Mouse (Mus musculus) G1E (cell line): ENCODE measurements around the gene Vasn. TPM values are rescaled to one million over a fixed set of nuclear protein-coding genes. Genes with fewer than 3 reads are reported as not detected.

ENCODE experiments used
- ATAC-seq: 2 replicates; pipeline ENCODE4 v1.8.0; 2016; ENCODE audit warnings: mild to moderate bottlenecking; ENCODE audit not compliant: insufficient number of reproducible peaks, poor library complexity, low FRiP score, severe bottlenecking; ENCODE audit errors: extremely low read depth
- DNase-seq: peaks from one replicate; pipeline ENCODE4 v3.0.0; 2012; ENCODE audit warnings: low spot score
- H3K27me3 ChIP-seq: 2 replicates; pipeline ENCODE4 v1.6.1; 2012; ENCODE audit warnings: mild to moderate bottlenecking, low read length, inconsistent platforms; ENCODE audit not compliant: insufficient read depth
- H3K36me3 ChIP-seq: replicated peaks from 2 replicates; pipeline ENCODE3; 2012; ENCODE audit warnings: mild to moderate bottlenecking, inconsistent platforms
- H3K4me1 ChIP-seq: 2 replicates; pipeline ENCODE4 v1.6.1; 2012; ENCODE audit warnings: low read depth, low read length, inconsistent platforms, mixed read lengths; ENCODE audit not compliant: insufficient read depth
- H3K4me3 ChIP-seq: 2 replicates; pipeline ENCODE4 v1.5.1; 2012; ENCODE audit warnings: low read depth, mild to moderate bottlenecking, inconsistent platforms, low read length, moderate library complexity, mixed read lengths
- H3K9me3 ChIP-seq: replicated peaks from 2 replicates; pipeline ENCODE4 v1.6.1; 2012; ENCODE audit warnings: inconsistent platforms
- CTCF ChIP-seq: IDR thresholded peaks from 2 replicates; pipeline ENCODE4 v1.5.1; 2012; ENCODE audit warnings: low read depth, low read length, inconsistent platforms, mixed read lengths
- GATA1 ChIP-seq: IDR thresholded peaks from 2 replicates; pipeline ENCODE4 v1.6.1; 2012; ENCODE audit warnings: borderline replicate concordance, low read length, inconsistent platforms, mixed read lengths
- GATA2 ChIP-seq: IDR thresholded peaks from 2 replicates; pipeline ENCODE4 v1.6.1; 2012; ENCODE audit warnings: low read depth, low read length, inconsistent platforms, borderline replicate concordance
- POLR2AphosphoS5 ChIP-seq: IDR thresholded peaks from 2 replicates; pipeline ENCODE4 v1.6.1; 2012; ENCODE audit warnings: low read depth, low read length, inconsistent platforms; ENCODE audit not compliant: insufficient replicate concordance
- TAL1 ChIP-seq: conservative IDR thresholded peaks from 2 replicates; pipeline ENCODE4 v1.6.1; 2012; ENCODE audit warnings: low read depth, low read length, inconsistent platforms, mixed read lengths
- polyA plus RNA-seq: library from polyadenylated mRNA; stranded (reverse); fragments of >175 nt; gene quantifications from 2 replicates; pipeline ENCODE4 v1.2.3, GENCODE M21; 2012
- total RNA-seq, 2 experiments: library from RNA; stranded (forward) in 1 of 2; stranded (reverse) in 1 of 2; fragments of 200-1000 nt in 1 of 2; fragments of >200 nt in 1 of 2; fragmentation: Nextera tagmentation in 1 of 2; gene quantifications; 2 replicates each; pipeline ENCODE4 v1.2.3; 2014 to 2017

Vasn gene
- total RNA-seq (2014; fragmentation: Nextera tagmentation) (0.30 TPM in 1 of 2 replicates, not detected in the other), total RNA-seq (2017) (0.05 and 0.12 TPM in 2 replicates), polyA plus RNA-seq (0.03 and 0.04 TPM in 2 replicates)

DNA sequence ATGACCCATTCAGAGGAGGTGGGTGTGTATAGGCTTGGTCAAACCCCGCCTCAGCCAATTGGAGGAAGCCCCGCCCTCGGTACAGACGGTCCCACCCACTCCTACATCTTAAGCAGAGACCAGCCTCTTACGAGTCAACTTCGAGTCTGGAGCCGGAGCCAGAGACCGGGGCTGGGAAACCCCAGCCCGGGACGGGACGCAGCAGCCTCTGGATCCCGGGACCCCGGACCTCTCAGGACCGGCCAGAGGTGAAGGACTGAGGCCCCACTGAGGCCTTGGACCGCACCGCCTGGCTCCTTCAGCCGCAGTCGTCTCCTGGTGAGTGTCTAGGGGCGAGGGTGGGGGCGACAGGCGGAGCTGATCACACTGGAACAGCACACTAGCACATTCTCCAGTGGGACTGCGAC, at the start of gene Vasn, which contains the start of gene Dnaja3:
TSS of gene Vasn (plus strand) at position 111 of the 407 bp plus-strand sequence.
TSS of gene Dnaja3 (plus strand) at position 159 of the 407 bp plus-strand sequence.
- DNase-seq (peak; percentile 61), ATAC-seq (peak; percentile 81)
- H3K4me1 ChIP-seq = peaks cover 41% of the 10 kb centered on the region
- TF ChIP-seq TAL1 (no peak), POLR2AphosphoS5 (no peak), GATA1 (no peak), GATA2 (no peak), CTCF (no peak)
- H3K9me3 ChIP-seq = no peaks in the 10 kb centered on the region
- H3K36me3 ChIP-seq = peaks cover 97% of the 10 kb centered on the region
- no peaks in the 10 kb centered on the region for H3K27me3 ChIP-seq
- peak within 1 kb of the TSS; percentile 67; the same call in 1 of the 2 replicates for H3K4me3 ChIP-seq

GRCm38 (mm10) chr16:4590236-4590635, 49.5 kb upstream of the Vasn start:
- ATAC-seq = no peak
- peaks cover 32% of the 10 kb centered on the region for H3K27me3 ChIP-seq
- no peak for TF ChIP-seq TAL1
- no peak for TF ChIP-seq CTCF
- TF ChIP-seq GATA1 = no peak
- TF ChIP-seq GATA2 = no peak
- TF ChIP-seq POLR2AphosphoS5 = no peak
- DNase-seq = no peak
- no peaks in the 10 kb centered on the region for H3K9me3 ChIP-seq
- no peak overlapping the region for H3K4me3 ChIP-seq
- peaks cover 34% of the 10 kb centered on the region for H3K4me1 ChIP-seq
- H3K36me3 ChIP-seq = no peaks in the 10 kb centered on the region

DNA sequence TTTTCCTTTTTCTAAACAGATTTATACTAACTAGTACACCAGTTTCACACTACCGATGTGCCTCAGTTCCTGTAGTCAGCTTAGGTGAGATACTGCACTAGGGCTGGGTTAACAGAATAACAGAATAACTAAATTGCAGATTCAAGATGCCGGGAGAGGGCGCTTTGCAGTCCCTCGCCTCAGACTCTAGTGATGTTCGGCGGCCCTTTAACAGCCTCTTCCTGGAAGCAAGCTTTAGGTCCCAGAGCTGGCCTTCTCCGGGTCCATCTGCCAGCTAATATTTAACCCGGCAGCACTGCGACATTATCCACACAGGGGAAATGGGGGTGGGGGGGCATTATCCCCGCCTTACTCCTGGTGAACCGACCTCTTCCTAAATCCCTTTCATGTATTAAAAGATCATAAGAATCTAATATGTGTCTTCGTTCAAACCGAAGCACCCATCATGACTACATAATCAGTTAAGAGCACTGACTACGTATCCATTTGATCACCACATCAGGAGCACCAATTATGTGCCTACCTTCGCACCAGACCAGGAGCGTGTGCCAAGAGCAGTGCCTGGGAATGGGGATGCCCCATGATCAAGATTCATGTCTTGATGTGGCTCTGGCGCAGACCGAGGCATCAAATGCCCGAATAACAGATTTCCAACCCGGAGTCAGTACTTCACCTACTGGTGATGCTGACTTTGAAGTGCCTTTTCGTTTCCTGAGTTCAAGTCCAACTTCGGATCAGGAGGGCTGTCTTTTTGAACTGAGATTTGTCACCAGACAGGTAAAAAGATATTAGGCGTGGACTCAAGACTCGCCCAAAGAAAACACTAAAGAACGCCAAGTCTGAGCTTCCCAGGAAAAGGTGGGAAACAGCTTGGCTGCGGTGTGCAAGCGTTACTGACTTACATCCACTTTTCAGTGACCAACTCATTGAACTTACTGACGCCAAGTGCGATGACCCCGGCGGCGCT, 46.5 kb upstream of the Vasn start:
- H3K9me3 ChIP-seq = no peaks in the 10 kb centered on the region
- ATAC-seq (no peak), DNase-seq (no peak)
- H3K4me1 ChIP-seq = peaks cover 20% of the 10 kb centered on the region
- no peak for TF ChIP-seq TAL1
- no peak for TF ChIP-seq GATA1
- TF ChIP-seq GATA2 = no peak
- TF ChIP-seq POLR2AphosphoS5 = no peak
- TF ChIP-seq CTCF = no peak
- H3K4me3 ChIP-seq = no peak overlapping the region
- H3K36me3 ChIP-seq = no peaks in the 10 kb centered on the region
- peaks cover 61% of the 10 kb centered on the region for H3K27me3 ChIP-seq

DNA sequence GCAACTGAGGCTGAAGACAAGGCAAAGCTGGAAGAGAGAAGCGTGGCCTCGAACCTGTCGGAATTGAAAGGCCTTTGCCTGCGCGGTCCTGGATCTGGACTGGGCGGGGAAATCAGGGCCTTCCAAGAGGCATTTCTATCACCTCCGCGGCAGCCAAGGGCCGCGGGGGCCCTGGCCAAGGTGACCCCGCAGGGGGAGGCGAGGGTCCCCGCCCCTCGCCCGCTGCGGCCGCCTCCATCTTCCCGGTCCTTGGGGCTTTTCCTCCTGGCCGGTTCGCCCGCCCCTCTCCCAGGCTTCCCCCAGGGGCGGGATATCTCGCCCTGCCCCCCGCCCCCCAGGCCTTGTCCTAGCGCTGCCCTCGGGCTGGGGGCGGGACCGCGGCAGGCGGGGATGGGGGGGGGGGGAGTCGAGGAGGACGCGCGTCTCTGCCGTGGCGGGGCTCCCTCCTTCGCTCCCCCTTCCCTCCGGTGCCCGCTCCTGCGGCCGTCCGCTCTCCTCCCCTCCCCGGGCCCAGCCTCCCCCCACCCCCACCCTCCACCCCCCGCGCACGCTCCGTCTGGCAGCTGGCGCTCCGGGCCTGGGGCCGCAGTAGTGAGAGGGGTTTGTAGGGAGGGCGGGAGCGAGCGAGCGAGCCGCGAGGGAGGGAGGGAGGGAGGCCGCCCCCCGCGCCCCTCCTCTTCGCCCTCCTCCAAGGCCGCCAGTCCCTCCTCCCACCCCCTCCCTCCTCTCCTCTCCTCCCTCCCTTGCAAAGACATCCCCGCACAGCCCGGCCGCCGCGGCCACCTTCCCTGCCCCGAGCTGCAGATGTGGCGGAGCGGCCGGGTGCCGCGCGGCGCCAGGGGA, 45.5 kb upstream of the Vasn start, which contains the start of gene Glis2:
TSS of gene Glis2 (plus strand) at position 743 of the 843 bp plus-strand sequence.
- peaks cover 22% of the 10 kb centered on the region for H3K4me1 ChIP-seq

GRCm38 (mm10) chr16:4594814-4595526, 44.8 kb upstream of the Vasn start:
- Histone ChIP-seq H3K4me3 (peak overlapping the region; percentile 69), H3K36me3 (no peaks in the 10 kb centered on the region), H3K4me1 (peaks cover 22% of the 10 kb centered on the region), H3K9me3 (no peaks in the 10 kb centered on the region), H3K27me3 (peaks cover 78% of the 10 kb centered on the region)
- no peak for DNase-seq
- no peak; the same call in 1 of the 2 replicates for ATAC-seq
- TF ChIP-seq TAL1 (no peak), POLR2AphosphoS5 (no peak), CTCF (no peak), GATA2 (no peak), GATA1 (no peak)

More for the DNA sequence above, 45.5 kb upstream of the Vasn start, which contains the start of gene Glis2:
- Histone ChIP-seq H3K36me3 (no peaks in the 10 kb centered on the region), H3K27me3 (peaks cover 70% of the 10 kb centered on the region), H3K4me3 (peak within 1 kb of the TSS; percentile 69), H3K9me3 (no peaks in the 10 kb centered on the region)
- TF ChIP-seq POLR2AphosphoS5 (no peak), GATA1 (no peak), CTCF (no peak), TAL1 (no peak), GATA2 (no peak)
- ATAC-seq = no peak
- DNase-seq = peak; percentile 61
